Mouse (Mus musculus) heart, embryonic 12.5 days (tissue): ENCODE data around the gene Vwa5b1. TPM values are rescaled to one million over a fixed set of nuclear protein-coding genes. Genes with fewer than 3 reads are reported as not detected.

ENCODE experiments used
- ATAC-seq: fragments of 200-750 bp; cut with Nextera tagmentation; 2 replicates; pipeline ENCODE4 v1.8.0; 2017; ENCODE audit warnings: moderate TSS enrichment, moderate library complexity; ENCODE audit not compliant: insufficient number of reproducible peaks, low FRiP score
- H3K27ac ChIP-seq: fragments of 300-500 bp; sonication (generic); 2 replicates; pipeline ENCODE4 v1.5.1; 2016; ENCODE audit warnings: mild to moderate bottlenecking, moderate library complexity; ENCODE audit not compliant: poor library complexity, severe bottlenecking
- H3K27me3 ChIP-seq: fragments of 300-500 bp; sonication (generic); replicated peaks from 2 replicates; pipeline ENCODE4 v1.6.1; 2016; ENCODE audit warnings: mild to moderate bottlenecking, moderate library complexity
- H3K36me3 ChIP-seq: fragments of 300-500 bp; sonication (generic); 2 replicates; pipeline ENCODE4 v1.6.1; 2016; ENCODE audit warnings: mild to moderate bottlenecking, moderate library complexity
- H3K4me1 ChIP-seq: fragments of 300-500 bp; sonication (generic); replicated peaks from 2 replicates; pipeline ENCODE4 v1.6.1; 2016; ENCODE audit warnings: mild to moderate bottlenecking
- H3K4me2 ChIP-seq: fragments of 300-500 bp; sonication (generic); 2 replicates; pipeline ENCODE4 v1.6.1; 2016; ENCODE audit warnings: mild to moderate bottlenecking, moderate library complexity
- H3K4me3 ChIP-seq: fragments of 300-500 bp; sonication (generic); 2 replicates; pipeline ENCODE4 v1.5.1; 2016; ENCODE audit warnings: mild to moderate bottlenecking
- H3K9ac ChIP-seq: fragments of 300-500 bp; sonication (generic); 2 replicates; pipeline ENCODE4 v1.6.1; 2016; ENCODE audit warnings: mild to moderate bottlenecking, moderate library complexity
- H3K9me3 ChIP-seq: fragments of 300-500 bp; sonication (generic); replicated peaks from 2 replicates; pipeline ENCODE4 v1.6.1; 2016; ENCODE audit warnings: mild to moderate bottlenecking, moderate library complexity
- WGBS: fragments of 180-500 bp; shearing (Covaris S2); methylation state at CpG from one replicate; pipeline ENCODE4 v1.1.7; 2016; 5-methylcytosine and 5-hydroxymethylcytosine counted together
- polyA plus RNA-seq: library from polyadenylated mRNA; unstranded; fragments of >200 nt; fragmentation: Nextera tagmentation; extraction: Ambion mirVana; gene quantifications from 2 replicates; pipeline ENCODE4 v1.2.1, GENCODE M21; 2016

The Vwa5b1 gene
- polyA plus RNA-seq, 1 experiment from 2014 or later = not detected

- no peak overlapping the region for H3K4me3 ChIP-seq
- H3K36me3 ChIP-seq = no peaks in the 10 kb centered on the region
- H3K4me2 ChIP-seq = no peak overlapping the region
- 62% methylated on average over 4 of the region's 4 CpGs for WGBS
- ATAC-seq = no peak
- H3K27me3 ChIP-seq = peaks cover 28% of the 10 kb centered on the region
- no peaks in the 10 kb centered on the region for H3K9me3 ChIP-seq
- H3K4me1 ChIP-seq = 0 out of 2 replicates have a peak, but pooled peaks cover 3% of the 10 kb centered on the region
- H3K27ac ChIP-seq = no peak overlapping the region
- no peak overlapping the region for H3K9ac ChIP-seq
Observed at GRCm38 (mm10) chr4:138576661-138577060, 59.0 kb downstream of the Vwa5b1 start.

DNA sequence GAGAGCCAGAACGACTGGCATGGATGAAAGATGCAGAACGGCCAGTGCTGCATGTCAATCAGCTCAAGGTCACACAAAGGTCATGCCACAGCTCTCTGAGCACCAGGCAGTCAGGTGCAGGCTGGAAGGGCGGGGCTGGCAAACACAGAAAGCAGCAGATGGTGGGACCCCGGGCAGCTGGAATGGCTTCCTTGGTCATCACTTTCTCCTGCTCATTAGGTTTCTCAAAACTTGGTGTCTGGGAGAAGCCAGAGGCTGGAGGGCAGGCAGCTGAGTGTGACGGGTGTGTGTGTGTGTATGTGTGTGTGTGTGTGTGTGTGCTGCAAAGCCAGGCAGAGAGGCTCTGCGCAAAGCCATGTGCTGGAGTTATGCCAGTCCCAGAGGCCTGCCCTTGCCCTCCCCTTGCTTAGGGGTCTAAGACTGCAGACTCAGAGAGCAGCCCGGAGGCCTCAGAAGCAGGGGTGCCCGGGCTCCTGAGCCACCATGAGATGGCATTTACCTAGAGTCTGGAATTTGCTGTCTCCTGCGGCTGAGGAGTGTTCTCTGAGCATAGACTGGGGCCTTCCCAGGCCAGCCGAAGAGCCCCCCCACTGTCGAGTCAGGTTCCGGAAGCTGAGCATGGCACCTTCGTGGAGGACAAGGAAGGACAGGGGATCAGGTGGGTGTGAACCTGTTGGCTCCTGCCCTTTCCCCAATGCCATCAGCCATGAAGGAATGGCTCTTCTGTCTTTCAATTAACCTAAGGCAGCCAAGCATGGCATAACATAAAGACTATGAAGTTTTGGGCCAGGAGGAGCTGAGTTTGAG is 60.7 kb downstream of the Vwa5b1 start:
- 68% methylated on average over 12 of the region's 13 CpGs for WGBS

GRCm38 (mm10) chr4:138569928-138570327 is 65.8 kb downstream of the Vwa5b1 start:
- Histone ChIP-seq H3K9me3 (no peaks in the 10 kb centered on the region), H3K9ac (no peak overlapping the region), H3K4me2 (no peak overlapping the region), H3K27me3 (0 out of 2 replicates have a peak, but pooled peaks cover 22% of the 10 kb centered on the region), H3K4me1 (peaks cover 11% of the 10 kb centered on the region), H3K4me3 (no peak overlapping the region), H3K36me3 (no peaks in the 10 kb centered on the region), H3K27ac (no peak overlapping the region)
- 45% methylated on average over 11 of the region's 11 CpGs for WGBS
- ATAC-seq = 0 out of 2 replicates have a peak, but pooled peaks have one; percentile 39

More for the DNA sequence above, 60.7 kb downstream of the Vwa5b1 start:
- Histone ChIP-seq H3K4me3 (no peak overlapping the region), H3K9ac (no peak overlapping the region), H3K4me1 (peaks cover 9% of the 10 kb centered on the region), H3K27me3 (peaks cover 29% of the 10 kb centered on the region), H3K36me3 (no peaks in the 10 kb centered on the region), H3K27ac (no peak overlapping the region), H3K4me2 (no peak overlapping the region), H3K9me3 (no peaks in the 10 kb centered on the region)
- ATAC-seq = no peak

DNA sequence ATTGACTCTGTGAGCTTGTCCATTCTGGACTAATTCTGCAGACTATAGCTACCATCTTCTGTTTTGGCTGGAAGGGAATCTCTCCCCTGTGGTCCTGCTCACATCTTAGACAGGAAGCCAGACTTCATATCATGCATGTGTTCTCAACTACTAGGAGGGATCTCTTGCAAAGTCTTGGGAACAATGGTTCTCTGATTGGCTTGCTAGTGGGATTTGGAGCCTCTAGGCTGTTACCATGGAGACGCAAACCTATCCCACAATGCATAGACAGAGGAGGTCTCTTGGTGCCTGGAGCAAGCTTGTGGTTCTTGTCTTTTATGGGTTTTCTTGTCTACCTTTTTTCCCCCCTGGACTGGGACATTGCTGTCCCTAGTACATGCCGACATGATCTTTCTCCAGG is 67.4 kb downstream of the Vwa5b1 start:
- Histone ChIP-seq H3K36me3 (no peaks in the 10 kb centered on the region), H3K27ac (no peak overlapping the region), H3K27me3 (0 out of 2 replicates have a peak, but pooled peaks cover 19% of the 10 kb centered on the region), H3K9ac (no peak overlapping the region), H3K9me3 (no peaks in the 10 kb centered on the region), H3K4me3 (no peak overlapping the region), H3K4me2 (no peak overlapping the region), H3K4me1 (peaks cover 11% of the 10 kb centered on the region)
- ATAC-seq = no peak
- WGBS = 78% methylated on average over 2 of the region's 2 CpGs

DNA sequence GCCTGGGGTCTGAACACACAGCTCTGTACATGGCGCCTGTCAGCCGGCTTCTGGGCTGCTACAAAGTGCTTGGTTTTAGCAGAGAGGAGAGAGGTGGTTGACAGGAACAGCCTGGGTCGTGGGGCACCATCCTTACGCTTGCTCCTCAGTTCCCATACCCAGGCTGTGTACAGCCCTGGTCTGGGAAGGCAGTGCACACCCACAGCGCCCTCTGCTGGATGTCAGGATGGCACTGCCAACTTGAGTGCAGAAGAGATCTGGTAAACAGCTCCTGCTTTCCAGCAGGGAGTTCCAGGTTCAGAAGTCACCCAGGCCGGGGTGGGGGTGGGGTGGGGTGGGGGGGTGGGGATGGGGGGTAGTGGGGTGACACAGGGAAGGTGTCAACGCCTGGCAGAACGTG is 73.7 kb downstream of the Vwa5b1 start:
- WGBS = 13% methylated on average over 8 of the region's 8 CpGs
- Histone ChIP-seq H3K9ac (no peak overlapping the region), H3K36me3 (no peaks in the 10 kb centered on the region), H3K4me3 (no peak overlapping the region), H3K4me2 (no peak overlapping the region), H3K9me3 (no peaks in the 10 kb centered on the region), H3K4me1 (peaks cover 7% of the 10 kb centered on the region; the same call in 1 of the 2 replicates), H3K27ac (no peak overlapping the region), H3K27me3 (peaks cover 54% of the 10 kb centered on the region)
- ATAC-seq = no peak

DNA sequence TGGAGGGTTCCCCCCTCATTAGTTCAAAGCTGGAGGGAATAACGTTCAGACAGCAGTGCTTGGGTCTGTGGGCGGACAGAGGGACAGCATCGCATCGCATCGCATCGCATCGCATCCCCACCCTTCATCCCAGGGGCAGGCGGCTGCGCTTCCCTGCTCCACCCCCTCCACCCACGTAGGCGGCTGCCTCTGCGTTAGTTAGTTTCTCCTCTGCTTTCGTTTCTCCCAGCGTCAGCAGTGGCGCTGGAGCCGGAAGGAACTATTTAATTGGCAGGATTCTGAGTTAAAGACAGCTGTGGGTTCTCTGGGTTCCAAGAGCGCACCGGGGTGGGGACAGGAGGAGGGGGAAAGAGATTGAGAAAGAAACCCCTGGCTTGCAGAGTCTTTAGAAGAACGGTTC is 80.2 kb downstream of the Vwa5b1 start:
- H3K27ac ChIP-seq = no peak overlapping the region
- no peak for ATAC-seq
- WGBS = 2% methylated on average over 19 of the region's 19 CpGs
- no peaks in the 10 kb centered on the region for H3K4me1 ChIP-seq
- no peaks in the 10 kb centered on the region for H3K9me3 ChIP-seq
- no peaks in the 10 kb centered on the region for H3K36me3 ChIP-seq
- no peak overlapping the region for H3K9ac ChIP-seq
- H3K27me3 ChIP-seq = peaks cover 87% of the 10 kb centered on the region
- H3K4me3 ChIP-seq = peak overlapping the region; percentile 15; the same call in 1 of the 2 replicates
- peak overlapping the region; percentile 44 for H3K4me2 ChIP-seq

DNA sequence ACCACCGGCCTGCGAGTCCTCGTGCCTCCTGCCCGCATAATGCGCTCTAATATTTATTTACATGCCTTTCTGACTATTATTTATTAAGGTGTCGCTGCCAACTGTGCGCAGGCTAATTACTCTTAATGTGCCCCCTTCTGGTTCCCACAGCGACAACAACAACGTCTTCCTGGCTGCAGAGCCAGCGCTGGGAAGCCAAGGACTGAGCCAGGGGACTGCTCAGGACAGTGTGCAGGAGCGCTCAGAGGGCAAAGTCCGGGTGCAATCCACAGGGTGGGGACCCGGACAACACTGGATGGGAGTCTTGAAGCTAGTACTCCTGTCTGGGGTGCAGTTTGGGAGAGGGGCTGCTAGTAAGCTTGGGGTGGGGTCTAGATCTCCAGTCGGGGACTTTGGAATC is 80.8 kb downstream of the Vwa5b1 start:
- 6% methylated on average over 14 of the region's 14 CpGs for WGBS
- ATAC-seq = no peak
- Histone ChIP-seq H3K36me3 (no peaks in the 10 kb centered on the region), H3K4me2 (no peak overlapping the region), H3K9ac (no peak overlapping the region), H3K27ac (no peak overlapping the region), H3K4me1 (no peaks in the 10 kb centered on the region), H3K9me3 (no peaks in the 10 kb centered on the region), H3K4me3 (no peak overlapping the region), H3K27me3 (peaks cover 81% of the 10 kb centered on the region)

DNA sequence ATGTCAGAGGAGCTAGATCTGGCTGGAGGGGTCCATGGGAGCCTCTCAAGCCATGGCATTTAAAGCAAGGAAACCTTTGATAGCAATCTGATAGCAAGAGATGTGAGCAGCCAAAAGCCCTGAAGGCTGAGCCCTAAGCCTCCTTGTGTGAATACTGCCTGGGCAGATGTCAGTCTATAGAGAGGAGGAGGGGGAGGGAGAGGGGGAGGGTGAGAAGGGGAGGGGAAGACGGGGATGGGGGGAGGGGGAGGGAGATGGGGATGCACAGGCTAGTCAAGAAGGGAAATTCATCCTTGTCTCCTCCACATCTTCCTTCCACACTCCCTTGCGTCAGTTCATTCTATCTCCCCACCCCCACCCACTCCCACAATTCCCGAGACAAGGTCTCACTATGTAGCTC is 81.4 kb downstream of the Vwa5b1 start:
- H3K4me3 ChIP-seq = no peak overlapping the region
- peaks cover 78% of the 10 kb centered on the region for H3K27me3 ChIP-seq
- no peaks in the 10 kb centered on the region for H3K36me3 ChIP-seq
- no peak overlapping the region for H3K9ac ChIP-seq
- H3K9me3 ChIP-seq = no peaks in the 10 kb centered on the region
- WGBS = 5% methylated on average over 2 of the region's 3 CpGs
- H3K4me1 ChIP-seq = no peaks in the 10 kb centered on the region
- no peak overlapping the region for H3K27ac ChIP-seq
- no peak for ATAC-seq
- no peak overlapping the region for H3K4me2 ChIP-seq

DNA sequence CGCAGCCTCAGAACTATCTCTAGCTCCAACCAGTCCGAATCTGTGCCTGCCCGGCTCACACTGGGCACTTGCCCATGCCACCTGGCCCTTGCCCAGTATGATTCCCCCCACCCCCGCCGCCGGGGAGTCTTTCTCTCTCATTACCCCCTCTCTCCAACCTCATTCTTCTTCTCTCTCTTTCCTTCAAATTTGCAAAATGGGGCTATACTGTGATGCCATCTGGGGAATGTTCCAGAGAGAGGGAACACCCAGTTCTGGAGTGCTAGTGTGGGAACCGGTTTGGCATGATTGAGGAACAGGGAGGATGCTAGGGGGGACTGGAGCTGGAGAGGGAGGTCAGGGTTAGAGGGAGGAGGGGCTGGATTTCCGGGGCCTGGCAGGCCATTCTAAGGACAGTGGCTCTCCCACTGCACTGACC is 82.2 kb downstream of the Vwa5b1 start:
- H3K36me3 ChIP-seq = no peaks in the 10 kb centered on the region
- no peak for ATAC-seq
- no peaks in the 10 kb centered on the region for H3K4me1 ChIP-seq
- H3K27ac ChIP-seq = no peak overlapping the region
- WGBS = 58% methylated on average over 8 of the region's 8 CpGs
- no peak overlapping the region for H3K4me2 ChIP-seq
- H3K4me3 ChIP-seq = no peak overlapping the region
- no peaks in the 10 kb centered on the region for H3K9me3 ChIP-seq
- no peak overlapping the region for H3K9ac ChIP-seq
- H3K27me3 ChIP-seq = peaks cover 77% of the 10 kb centered on the region

DNA sequence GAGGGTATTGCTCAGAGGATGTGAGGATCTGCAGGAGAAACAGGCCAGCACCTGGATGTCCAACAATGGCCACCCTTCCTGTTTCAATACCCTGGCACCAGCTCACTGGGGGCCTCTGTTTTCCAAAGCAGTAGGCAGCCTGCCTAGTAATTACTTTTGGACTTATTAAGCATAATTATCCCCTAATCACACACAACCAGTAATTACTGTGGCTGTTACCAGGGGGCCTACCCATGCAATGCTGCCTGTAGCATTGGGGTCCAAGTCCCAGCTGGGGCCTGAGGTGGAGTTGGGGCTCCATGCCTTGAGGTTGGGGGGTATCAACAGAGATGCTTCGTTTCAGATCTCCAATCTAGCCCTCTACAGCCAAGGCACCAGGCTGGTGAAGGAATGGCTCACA is 82.6 kb downstream of the Vwa5b1 start:
- Histone ChIP-seq H3K27me3 (peaks cover 77% of the 10 kb centered on the region), H3K9ac (no peak overlapping the region)

GRCm38 (mm10) chr4:138551601-138552000 is 84.1 kb downstream of the Vwa5b1 start:
- Histone ChIP-seq H3K27ac (no peak overlapping the region), H3K36me3 (no peaks in the 10 kb centered on the region), H3K4me2 (no peak overlapping the region), H3K27me3 (peaks cover 77% of the 10 kb centered on the region), H3K4me1 (no peaks in the 10 kb centered on the region), H3K9me3 (no peaks in the 10 kb centered on the region), H3K9ac (no peak overlapping the region), H3K4me3 (no peak overlapping the region)
- 82% methylated on average over 5 of the region's 5 CpGs for WGBS
- ATAC-seq = no peak

More for the DNA sequence above, 82.6 kb downstream of the Vwa5b1 start:
- Histone ChIP-seq H3K27ac (no peak overlapping the region), H3K36me3 (no peaks in the 10 kb centered on the region), H3K9me3 (no peaks in the 10 kb centered on the region), H3K4me1 (no peaks in the 10 kb centered on the region), H3K4me2 (no peak overlapping the region), H3K4me3 (no peak overlapping the region)
- 48% methylated on average over 1 of the region's 1 CpGs for WGBS
- ATAC-seq = no peak
